Mouse (Mus musculus) limb, embryonic 14.5 days (tissue): ENCODE data around the gene Tnk2. TPM values are rescaled to one million over a fixed set of nuclear protein-coding genes. Genes with fewer than 3 reads are reported as not detected.

ENCODE experiments used
- ATAC-seq: fragments of 200-750 bp; cut with Nextera tagmentation; 2 replicates; pipeline ENCODE4 v1.8.0; 2017; ENCODE audit warnings: low read depth, moderate number of reproducible peaks, moderate TSS enrichment; ENCODE audit not compliant: low FRiP score
- DNase-seq: peaks from one replicate; pipeline ENCODE4 v3.0.0-alpha.2; 2015; ENCODE audit warnings: low spot score
- H3K27ac ChIP-seq: fragments of 300-500 bp; sonication (generic); replicated peaks from 2 replicates; pipeline ENCODE4 v1.5.1; 2014; ENCODE audit warnings: low read depth, mild to moderate bottlenecking, low read length, moderate library complexity, mixed read lengths
- H3K27me3 ChIP-seq: fragments of 300-500 bp; sonication (generic); 2 replicates; pipeline ENCODE4 v1.6.1; 2014; ENCODE audit warnings: low read length, mixed read lengths; ENCODE audit not compliant: control insufficient read depth, insufficient read depth
- H3K36me3 ChIP-seq: fragments of 300-500 bp; sonication (generic); 2 replicates; pipeline ENCODE4 v1.6.1; 2014; ENCODE audit warnings: mild to moderate bottlenecking, low read length, moderate library complexity, mixed read lengths; ENCODE audit not compliant: control insufficient read depth, insufficient read depth
- H3K4me1 ChIP-seq: fragments of 300-500 bp; sonication (generic); 2 replicates; pipeline ENCODE4 v1.6.1; 2014; ENCODE audit warnings: antibody characterized with exemption, low read length, mixed read lengths; ENCODE audit not compliant: control insufficient read depth, insufficient read depth
- H3K4me2 ChIP-seq: fragments of 300-500 bp; sonication (generic); replicated peaks from 2 replicates; pipeline ENCODE4 v1.6.1; 2014; ENCODE audit warnings: low read depth, mild to moderate bottlenecking, low read length, moderate library complexity; ENCODE audit not compliant: severe bottlenecking
- H3K4me3 ChIP-seq: fragments of 300-500 bp; sonication (generic); replicated peaks from 2 replicates; pipeline ENCODE4 v1.5.1; 2014; ENCODE audit warnings: low read length
- H3K9ac ChIP-seq: fragments of 300-500 bp; sonication (generic); 2 replicates; pipeline ENCODE4 v1.6.1; 2014; ENCODE audit warnings: mild to moderate bottlenecking, low read depth, low read length, moderate library complexity; ENCODE audit not compliant: severe bottlenecking
- H3K9me3 ChIP-seq: fragments of 300-500 bp; sonication (generic); 2 replicates; pipeline ENCODE4 v1.6.1; 2016; ENCODE audit warnings: low read length; ENCODE audit not compliant: control insufficient read depth
- POLR2A ChIP-seq: fragments of 200-500 bp; IDR thresholded peaks from 2 replicates; pipeline ENCODE4 v1.8.0; 2012; ENCODE audit warnings: inconsistent platforms, mild to moderate bottlenecking, moderate library complexity, borderline replicate concordance; ENCODE audit not compliant: insufficient read depth, insufficient read length; ENCODE audit errors: extremely low read depth
- WGBS: fragments of 180-500 bp; shearing (Covaris S2); extraction: QIAGEN DNeasy Blood & Tissue Kit; methylation state at CpG from one replicate; pipeline ENCODE4 v1.1.7; 2014; 5-methylcytosine and 5-hydroxymethylcytosine counted together
- polyA plus RNA-seq, 2 experiments: library from polyadenylated mRNA; depleted of rRNA in 1 of 2; stranded (reverse) in 1 of 2; unstranded in 1 of 2; fragments of >200 nt; fragmentation: Nextera tagmentation in 1 of 2; extraction: Ambion mirVana in 1 of 2; gene quantifications; 2 replicates each; pipeline versions ENCODE4 v1.2.1 to v1.2.3; 2012 to 2014

The Tnk2 gene
- polyA plus RNA-seq, 2 experiments = 16.0 to 98.1 TPM

- Histone ChIP-seq H3K36me3 (no peaks in the 10 kb centered on the region), H3K27me3 (no peaks in the 10 kb centered on the region), H3K4me1 (peaks cover 23% of the 10 kb centered on the region), H3K9me3 (no peaks in the 10 kb centered on the region), H3K4me3 (no peak overlapping the region), H3K4me2 (no peak overlapping the region), H3K27ac (no peak overlapping the region), H3K9ac (no peak overlapping the region)
- DNase-seq (no peak), ATAC-seq (no peak)
- no peak for TF ChIP-seq POLR2A
- WGBS = 56% methylated on average over 18 of the region's 20 CpGs
Observed at GRCm38 (mm10) chr16:32641440-32642219, 2.0 kb upstream of the Tnk2 start.

GRCm38 (mm10) chr16:32642280-32642679 lies 1.4 kb upstream of the Tnk2 start:
- DNase-seq = no peak
- TF ChIP-seq POLR2A = no peak
- H3K27me3 ChIP-seq = no peaks in the 10 kb centered on the region
- peaks cover 26% of the 10 kb centered on the region for H3K4me1 ChIP-seq
- H3K27ac ChIP-seq = no peak overlapping the region
- H3K36me3 ChIP-seq = no peaks in the 10 kb centered on the region
- no peaks in the 10 kb centered on the region for H3K9me3 ChIP-seq
- H3K9ac ChIP-seq = no peak overlapping the region
- H3K4me3 ChIP-seq = no peak overlapping the region
- no peak for ATAC-seq
- no peak overlapping the region for H3K4me2 ChIP-seq
- 68% methylated on average over 13 of the region's 13 CpGs for WGBS

GRCm38 (mm10) chr16:32644069-32644800 lies 561 bp downstream of the Tnk2 start:
- 1% methylated on average over 45 of the region's 82 CpGs for WGBS
- DNase-seq (no peak), ATAC-seq (peak; percentile 62)
- Histone ChIP-seq H3K4me1 (peaks cover 21% of the 10 kb centered on the region), H3K4me3 (peak overlapping the region; percentile 90), H3K27me3 (no peaks in the 10 kb centered on the region), H3K9ac (peak overlapping the region; percentile 88), H3K36me3 (no peaks in the 10 kb centered on the region), H3K9me3 (no peaks in the 10 kb centered on the region), H3K4me2 (peak overlapping the region; percentile 90), H3K27ac (peak overlapping the region; percentile 87)
- TF ChIP-seq POLR2A = no peak

GRCm38 (mm10) chr16:32644801-32645170 lies 1.1 kb downstream of the Tnk2 start:
- no peak for ATAC-seq
- 12% methylated on average over 12 of the region's 12 CpGs for WGBS
- Histone ChIP-seq H3K27ac (peak overlapping the region; percentile 87; the same call in 1 of the 2 replicates), H3K4me2 (peak overlapping the region; percentile 90), H3K4me1 (peaks cover 21% of the 10 kb centered on the region), H3K4me3 (peak overlapping the region; percentile 90), H3K27me3 (no peaks in the 10 kb centered on the region), H3K9me3 (no peaks in the 10 kb centered on the region), H3K36me3 (no peaks in the 10 kb centered on the region), H3K9ac (peak overlapping the region; percentile 88)
- TF ChIP-seq POLR2A = no peak
- DNase-seq = no peak

GRCm38 (mm10) chr16:32645361-32645914 lies 1.8 kb downstream of the Tnk2 start:
- 26% methylated on average over 14 of the region's 14 CpGs for WGBS
- peak; percentile 63 for DNase-seq
- Histone ChIP-seq H3K4me3 (peak overlapping the region; percentile 90), H3K9me3 (no peaks in the 10 kb centered on the region), H3K36me3 (no peaks in the 10 kb centered on the region), H3K27ac (no peak overlapping the region), H3K27me3 (no peaks in the 10 kb centered on the region), H3K4me1 (peaks cover 21% of the 10 kb centered on the region), H3K9ac (no peak overlapping the region), H3K4me2 (peak overlapping the region; percentile 90)
- ATAC-seq = no peak
- TF ChIP-seq POLR2A = no peak
